In genomic region chr10:26759469-26759868, GRCm38 (mm10) we compare ENCODE assay signal across 19 mouse cellular contexts. TPM values are rescaled to one million over a fixed set of nuclear protein-coding genes. Genes with fewer than 3 reads are reported as not detected.
DNase-seq lines count a peak whose midpoint lies in the region; ATAC-seq lines count a peak whose summit lies in the region.
"Had no signal": no experiment of that assay in that cellular context is flagged by ENCODE, and none has a peak within 500 bp of the region (broad histone marks: within the 10 kb centered on the region; RNA-seq: fewer than 3 reads in every experiment).

No protein-coding gene starts in this region.

- H3K9ac ChIP-seq in heart, embryonic 16.5 days (ENCODE audit: low read length) = no peak overlapping the region
- no peak overlapping the region for H3K9ac ChIP-seq in lung, embryonic 15.5 days
- no peak overlapping the region for H3K9ac ChIP-seq in midbrain, embryonic 16.5 days (ENCODE audit: low read depth, low read length)
- H3K9ac ChIP-seq: embryonic facial prominence, embryonic 12.5 days; forebrain, postnatal 0 days; heart, embryonic 12.5 days; limb, embryonic 15.5 days had no signal

- peak overlapping the region; percentile 55; the same call in 1 of the 2 replicates for H3K27ac ChIP-seq in heart, embryonic 16.5 days (ENCODE audit: low read length)
- peak overlapping the region; percentile 50; the same call in 1 of the 2 replicates for H3K27ac ChIP-seq in lung, embryonic 15.5 days
- H3K27ac ChIP-seq in midbrain, embryonic 16.5 days (ENCODE audit: low read length) = peak overlapping the region; percentile 3; the same call in 1 of the 2 replicates
- H3K27ac ChIP-seq: embryonic facial prominence, embryonic 12.5 days; limb, embryonic 15.5 days had no signal

- ATAC-seq in heart, embryonic 16.5 days (replicated peaks; ENCODE audit: extremely low read depth, insufficient read depth, low FRiP score) = no peak
- no peak for ATAC-seq in lung, embryonic 15.5 days (ENCODE audit: borderline replicate concordance, extremely low read depth, low FRiP score, low TSS enrichment)
- peak; percentile 52; the same call in 1 of the 2 replicates for ATAC-seq in midbrain, embryonic 16.5 days
- no peak for ATAC-seq in megakaryocyte-erythroid progenitor cell, adult 5-6 weeks (replicated peaks; ENCODE audit: low FRiP score, low TSS enrichment, poor library complexity, severe bottlenecking)
- ATAC-seq: forebrain, postnatal 0 days; hindbrain, embryonic 16.5 days; intestine, postnatal 0 days had no signal

- no peak for DNase-seq in heart, adult 18-20 months
- DNase-seq in lung, postnatal 10 days = no peak
- DNase-seq in forelimb bud, embryonic 11.5 days (ENCODE audit: low read depth, low spot score) = peak; percentile 7
- DNase-seq: adrenal gland, adult 8-10 months; B cell, adult 2 months; cerebellum, adult 18-20 months; forebrain, postnatal 0 days; heart, postnatal 4 days; lung, adult 18-20 months; thymus, adult 2 months had no signal

- no peak overlapping the region for H3K4me2 ChIP-seq in heart, embryonic 16.5 days (ENCODE audit: low read depth, low read length)
- H3K4me2 ChIP-seq in lung, embryonic 15.5 days = no peak overlapping the region
- no peak overlapping the region for H3K4me2 ChIP-seq in midbrain, embryonic 16.5 days (ENCODE audit: low read length)
- H3K4me2 ChIP-seq: embryonic facial prominence, embryonic 12.5 days; heart, embryonic 12.5 days; limb, embryonic 15.5 days had no signal

- H3K4me3 ChIP-seq in heart, embryonic 16.5 days (ENCODE audit: low read length) = no peak overlapping the region
- no peak overlapping the region for H3K4me3 ChIP-seq in lung, embryonic 15.5 days
- H3K4me3 ChIP-seq in midbrain, embryonic 16.5 days (ENCODE audit: low read depth, low read length) = no peak overlapping the region
- H3K4me3 ChIP-seq: embryonic facial prominence, embryonic 12.5 days; heart, embryonic 12.5 days; limb, embryonic 15.5 days had no signal

- H3K36me3 ChIP-seq in heart, embryonic 16.5 days (ENCODE audit: control insufficient read depth, insufficient read depth) = no peaks in the 10 kb centered on the region
- H3K36me3 ChIP-seq in lung, embryonic 15.5 days = no peaks in the 10 kb centered on the region
- no peaks in the 10 kb centered on the region for H3K36me3 ChIP-seq in midbrain, embryonic 16.5 days (ENCODE audit: control insufficient read depth, insufficient read depth, low read length)
- H3K36me3 ChIP-seq: embryonic facial prominence, embryonic 12.5 days; heart, embryonic 12.5 days; limb, embryonic 15.5 days had no signal

- H3K9me3 ChIP-seq in heart, embryonic 16.5 days (replicated peaks; ENCODE audit: control insufficient read depth, low read length) = no peaks in the 10 kb centered on the region
- no peaks in the 10 kb centered on the region for H3K9me3 ChIP-seq in lung, embryonic 15.5 days
- no peaks in the 10 kb centered on the region for H3K9me3 ChIP-seq in midbrain, embryonic 16.5 days (replicated peaks; ENCODE audit: control insufficient read depth, low read length, poor library complexity, severe bottlenecking)
- H3K9me3 ChIP-seq: embryonic facial prominence, embryonic 12.5 days; heart, embryonic 12.5 days; limb, embryonic 15.5 days had no signal

- H3K27me3 ChIP-seq in heart, embryonic 16.5 days (ENCODE audit: control insufficient read depth, insufficient read depth, low read length) = no peaks in the 10 kb centered on the region
- H3K27me3 ChIP-seq in lung, embryonic 15.5 days = no peaks in the 10 kb centered on the region
- no peaks in the 10 kb centered on the region for H3K27me3 ChIP-seq in midbrain, embryonic 16.5 days (ENCODE audit: control insufficient read depth, insufficient read depth, low read depth, low read length)
- H3K27me3 ChIP-seq: embryonic facial prominence, embryonic 12.5 days; heart, embryonic 12.5 days; limb, embryonic 15.5 days had no signal

- H3K4me1 ChIP-seq in heart, embryonic 16.5 days (ENCODE audit: control insufficient read depth, insufficient read depth, low read length) = no peaks in the 10 kb centered on the region
- 0 out of 2 replicates have a peak, but pooled peaks cover 3% of the 10 kb centered on the region for H3K4me1 ChIP-seq in lung, embryonic 15.5 days
- peaks cover 6% of the 10 kb centered on the region for H3K4me1 ChIP-seq in midbrain, embryonic 16.5 days (ENCODE audit: control insufficient read depth, insufficient read depth, low read length)
- H3K4me1 ChIP-seq: embryonic facial prominence, embryonic 12.5 days; limb, embryonic 15.5 days had no signal

- WGBS in heart, embryonic 16.5 days = 44% methylated on average over 6 of the region's 6 CpGs
- WGBS in lung, embryonic 15.5 days = 27% methylated on average over 6 of the region's 6 CpGs
- WGBS in midbrain, embryonic 16.5 days = 32% methylated on average over 6 of the region's 6 CpGs

RNA-seq across cellular contexts. Expression of gene Arhgap18, which starts 6.2 kb away (rescaled TPM):
- polyA plus RNA-seq in heart, embryonic 16.5 days (2015; fragmentation: Nextera tagmentation; extraction: Ambion mirVana) = 39.6 and 42.4 TPM in 2 replicates
- 10 to 100 TPM in 1 of 2 experiments, 1 to 10 TPM in 1; 9.5 to 11.6 TPM for total RNA-seq in heart, adult 18-20 months (2021)
- polyA plus RNA-seq in lung, embryonic 15.5 days (2015; fragmentation: Nextera tagmentation; extraction: Ambion mirVana) = 50.5 and 54.5 TPM in 2 replicates
- 13.9 and 14.7 TPM in 2 replicates for polyA plus RNA-seq in midbrain, embryonic 16.5 days (2015; fragmentation: Nextera tagmentation; extraction: Ambion mirVana)
- 23.8 and 26.3 TPM in 2 replicates for total RNA-seq in megakaryocyte-erythroid progenitor cell, adult 5-6 weeks (2014; fragmentation: Nextera tagmentation)
- total RNA-seq in megakaryocyte-erythroid progenitor cell, adult 5-6 weeks (2017) = 47.0 and 49.6 TPM in 2 replicates

Comparison
In these comparisons a context has a peak if more than half of its experiments do, and no peak if none do; other contexts are left out.
1. H3K27ac ChIP-seq: peak in every context shown above with its lines; median percentile 55 in heart, embryonic 16.5 days; 50 in lung, embryonic 15.5 days; 3 in midbrain, embryonic 16.5 days.